Mouse (Mus musculus) erythroblast, adult 5-6 weeks (primary cell): ENCODE results near the gene Txndc16. TPM values are rescaled to one million over a fixed set of nuclear protein-coding genes. Genes with fewer than 3 reads are reported as not detected.

Source experiments
- ATAC-seq: replicated peaks from 2 replicates; pipeline ENCODE4 v1.8.0; 2016; ENCODE audit warnings: moderate number of reproducible peaks, mild to moderate bottlenecking, moderate TSS enrichment, inconsistent platforms; ENCODE audit not compliant: poor library complexity, low FRiP score, severe bottlenecking
- total RNA-seq, 2 experiments: library from RNA; stranded (forward) in 1 of 2; stranded (reverse) in 1 of 2; fragments of 150-400 nt in 1 of 2; fragments of 200-764, 138-1000 nt in 1 of 2; gene quantifications; 2 replicates each; pipeline versions ENCODE4 v1.2.3 to v1.2.4; 2015 to 2017; ENCODE audit warnings: low replicate concordance in 2 of 2

The Txndc16 gene
- total RNA-seq, 2 experiments from 2014 or later: 1.9 to 4.3 TPM

GRCm38 (mm10) chr14:45167366-45167765 is 52.8 kb downstream of the Txndc16 start:
- ATAC-seq: no peak

GRCm38 (mm10) chr14:45155511-45156173 is 64.5 kb downstream of the Txndc16 start:
- no peak for ATAC-seq

- no peak for ATAC-seq
Observed at GRCm38 (mm10) chr14:45153258-45153657, 66.9 kb downstream of the Txndc16 start.

- ATAC-seq: no peak
Observed at GRCm38 (mm10) chr14:45142511-45142910, 77.6 kb downstream of the Txndc16 start.

GRCm38 (mm10) chr14:45140344-45141080 is 79.6 kb downstream of the Txndc16 start:
- no peak for ATAC-seq

GRCm38 (mm10) chr14:45135961-45136360 is 84.2 kb downstream of the Txndc16 start:
- no peak for ATAC-seq

GRCm38 (mm10) chr14:45135560-45135959 is 84.6 kb downstream of the Txndc16 start:
- ATAC-seq: no peak

GRCm38 (mm10) chr14:45118359-45118758 is 101.8 kb downstream of the Txndc16 start:
- ATAC-seq: no peak

GRCm38 (mm10) chr14:45102201-45102600 is 117.9 kb downstream of the Txndc16 start:
- ATAC-seq: no peak

GRCm38 (mm10) chr14:45092327-45092726 is 127.8 kb downstream of the Txndc16 start:
- ATAC-seq: no peak

- ATAC-seq: no peak
Observed at GRCm38 (mm10) chr14:45090011-45090410, 130.1 kb downstream of the Txndc16 start.

- ATAC-seq: no peak
Observed at GRCm38 (mm10) chr14:45085651-45086425, 134.3 kb downstream of the Txndc16 start.

GRCm38 (mm10) chr14:45084656-45085280 is 135.4 kb downstream of the Txndc16 start:
- ATAC-seq: no peak

GRCm38 (mm10) chr14:45083540-45083939 is 136.6 kb downstream of the Txndc16 start:
- ATAC-seq: no peak

Other genes starting within 250 kb of the Txndc16 start
- gene Ptger2, start 232.1 kb downstream of the Txndc16 start, total RNA-seq (2015; ENCODE audit: low replicate concordance): 0.21 and 1.7 TPM in 2 replicates
- gene Ptger2, start 232.1 kb downstream of the Txndc16 start, total RNA-seq (2017; ENCODE audit: low replicate concordance): 0.42 and 0.85 TPM in 2 replicates
- 2.3 and 8.6 TPM in 2 replicates for gene Gpr137c, start 611 bp downstream of the Txndc16 start, total RNA-seq (2015; ENCODE audit: low replicate concordance)
- 0.70 and 1.3 TPM in 2 replicates for gene Gpr137c, start 611 bp downstream of the Txndc16 start, total RNA-seq (2017; ENCODE audit: low replicate concordance)
- 45.8 and 46.5 TPM in 2 replicates for gene Ero1l, start 98.4 kb upstream of the Txndc16 start, total RNA-seq (2015; ENCODE audit: low replicate concordance)
- gene Ero1l, start 98.4 kb upstream of the Txndc16 start, total RNA-seq (2017; ENCODE audit: low replicate concordance): 19.5 and 34.2 TPM in 2 replicates
- gene Psmc6, start 109.5 kb upstream of the Txndc16 start, total RNA-seq (2015; ENCODE audit: low replicate concordance): 41.6 and 83.2 TPM in 2 replicates
- gene Psmc6, start 109.5 kb upstream of the Txndc16 start, total RNA-seq (2017; ENCODE audit: low replicate concordance): 68.6 and 92.2 TPM in 2 replicates
- 5.8 and 16.9 TPM in 2 replicates for gene Styx, start 130.8 kb upstream of the Txndc16 start, total RNA-seq (2015; ENCODE audit: low replicate concordance)
- 5.0 and 6.6 TPM in 2 replicates for gene Styx, start 130.8 kb upstream of the Txndc16 start, total RNA-seq (2017; ENCODE audit: low replicate concordance)
- 3.1 and 22.6 TPM in 2 replicates for gene Gnpnat1, start 184.6 kb upstream of the Txndc16 start, total RNA-seq (2015; ENCODE audit: low replicate concordance)
- 5.4 and 9.2 TPM in 2 replicates for gene Gnpnat1, start 184.6 kb upstream of the Txndc16 start, total RNA-seq (2017; ENCODE audit: low replicate concordance)